Mouse (Mus musculus): ENCODE measurements around the gene C330007P06Rik.

The C330007P06Rik gene

GRCm38 (mm10) chrX:36837069-36837676 lies 36.7 kb downstream of the C330007P06Rik start:
- DNase-seq (ENCODE audit: inconsistent age in 2 of 2, low spot score in 1 of 2): no peak

DNA sequence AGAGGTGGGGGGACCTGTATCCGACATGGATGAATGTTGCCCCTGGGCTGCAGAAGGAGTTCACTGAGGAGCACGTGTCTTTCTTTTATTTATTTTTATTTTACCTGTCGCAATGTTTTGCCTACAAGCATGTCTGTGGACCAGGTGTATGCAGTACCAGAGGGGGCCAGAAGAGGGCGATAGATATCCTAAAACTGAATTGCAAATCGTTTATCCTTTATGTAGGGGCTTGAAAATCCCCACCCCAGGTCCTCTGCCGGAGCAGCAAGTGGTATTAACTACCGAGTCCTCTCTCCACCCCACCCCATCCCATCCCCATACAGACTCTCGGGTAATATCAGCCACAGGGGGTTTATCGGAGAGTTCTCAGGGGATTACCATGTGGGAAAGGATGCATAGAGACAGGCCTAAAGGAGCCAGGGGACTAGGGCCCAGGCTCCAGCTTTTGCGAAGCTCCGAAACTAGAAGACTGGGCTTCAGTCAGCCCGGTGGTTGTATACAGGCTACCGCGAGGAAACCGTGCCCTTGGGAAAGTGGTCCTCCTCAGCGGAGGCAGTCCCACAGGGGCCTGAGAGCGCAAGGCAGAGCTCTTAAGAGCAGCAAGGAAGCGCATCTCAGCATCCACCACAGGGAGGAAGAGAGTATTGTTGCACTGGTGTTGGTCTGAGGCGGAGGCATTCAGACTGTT lies 40.4 kb downstream of the C330007P06Rik start:
- DNase-seq (ENCODE audit: inconsistent age in 2 of 2, low spot score in 1 of 2): peak; percentile 50 to 90

DNA sequence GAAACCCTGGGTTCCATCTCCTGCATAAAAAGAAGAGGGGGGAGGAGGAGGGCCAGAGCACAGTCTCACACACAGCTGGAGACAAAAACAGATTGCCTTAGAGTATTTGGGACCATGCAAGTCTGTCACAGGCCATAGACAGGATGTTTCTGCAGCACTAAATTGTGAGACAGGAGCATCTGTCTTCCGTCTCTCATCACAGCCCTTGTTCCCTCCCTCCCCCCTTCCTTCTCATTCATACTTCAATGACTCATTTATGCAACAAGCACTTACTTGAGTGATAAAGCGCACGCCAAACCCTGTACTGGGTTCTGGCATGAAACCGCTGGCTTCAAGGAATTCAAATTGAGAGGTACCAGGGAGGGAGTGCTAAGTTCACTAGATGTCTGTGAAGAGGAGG lies 42.3 kb downstream of the C330007P06Rik start:
- DNase-seq (ENCODE audit: inconsistent age in 2 of 2, low spot score in 1 of 2): no peak

GRCm38 (mm10) chrX:36830271-36830670 lies 43.6 kb downstream of the C330007P06Rik start:
- DNase-seq (ENCODE audit: inconsistent age in 2 of 2, low spot score in 1 of 2): peak; percentile 77 to 89

- no peak for DNase-seq (ENCODE audit: inconsistent age in 2 of 2, low spot score in 1 of 2)
Measured at GRCm38 (mm10) chrX:36826873-36827272, 47.0 kb downstream of the C330007P06Rik start.

- DNase-seq (ENCODE audit: inconsistent age in 2 of 2, low spot score in 1 of 2): peak in 1 of 2 experiments; percentile 48
Measured at GRCm38 (mm10) chrX:36825032-36825431, 48.9 kb downstream of the C330007P06Rik start.

GRCm38 (mm10) chrX:36823932-36824711 lies 49.8 kb downstream of the C330007P06Rik start:
- DNase-seq (ENCODE audit: inconsistent age in 2 of 2, low spot score in 1 of 2): no peak

- peak; percentile 49 to 79 for DNase-seq (ENCODE audit: inconsistent age in 2 of 2, low spot score in 1 of 2)
Measured at GRCm38 (mm10) chrX:36820201-36820600, 53.7 kb downstream of the C330007P06Rik start.

DNA sequence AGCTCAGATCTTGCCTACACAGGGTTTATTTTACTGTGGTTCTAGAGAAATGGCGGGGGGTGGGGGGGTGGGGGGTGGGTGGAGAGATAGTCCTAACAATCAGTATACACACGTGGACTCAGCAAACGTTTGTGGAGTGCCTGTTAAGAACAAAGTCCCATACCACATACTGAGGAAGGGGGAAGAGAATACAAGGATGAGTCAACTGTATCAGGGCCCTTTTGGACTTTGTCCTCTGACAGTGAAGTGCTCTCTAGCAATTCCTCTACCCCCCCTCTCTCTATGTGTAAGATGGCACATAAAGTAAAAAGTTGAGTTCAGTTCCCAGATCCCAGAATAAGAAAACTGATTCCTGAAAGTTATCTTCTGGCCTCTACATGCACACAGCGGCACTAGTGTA lies 54.3 kb downstream of the C330007P06Rik start:
- DNase-seq (ENCODE audit: inconsistent age in 2 of 2, low spot score in 1 of 2): no peak

- DNase-seq (ENCODE audit: inconsistent age in 2 of 2, low spot score in 1 of 2): peak in 1 of 2 experiments; percentile 28
Measured at GRCm38 (mm10) chrX:36816953-36817441, 56.9 kb downstream of the C330007P06Rik start.

GRCm38 (mm10) chrX:36816368-36816899 lies 57.5 kb downstream of the C330007P06Rik start:
- peak in 1 of 2 experiments; percentile 19 for DNase-seq (ENCODE audit: inconsistent age in 2 of 2, low spot score in 1 of 2)

GRCm38 (mm10) chrX:36815439-36815838 lies 58.5 kb downstream of the C330007P06Rik start:
- no peak for DNase-seq (ENCODE audit: inconsistent age in 2 of 2, low spot score in 1 of 2)

DNA sequence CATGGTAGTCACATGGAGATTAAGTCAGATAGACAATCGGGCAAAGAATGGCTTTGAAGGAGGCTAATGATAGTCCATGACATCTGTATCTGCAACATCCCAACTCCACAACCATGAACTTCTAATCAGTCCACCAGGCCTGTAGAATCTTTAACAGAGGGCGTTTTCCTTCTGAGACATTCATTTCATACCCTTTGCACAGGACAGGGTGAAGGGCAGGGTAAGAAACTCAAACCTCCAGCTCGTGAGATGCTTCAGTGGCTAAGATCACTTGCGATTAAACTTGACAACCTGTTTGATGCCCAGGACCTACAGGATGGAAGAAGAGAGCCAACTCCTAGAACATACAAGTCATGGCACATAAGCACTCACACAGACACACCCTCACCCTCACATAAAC lies 58.9 kb downstream of the C330007P06Rik start:
- DNase-seq (ENCODE audit: inconsistent age in 2 of 2, low spot score in 1 of 2): no peak

- no peak for DNase-seq (ENCODE audit: inconsistent age in 2 of 2, low spot score in 1 of 2)
Measured at GRCm38 (mm10) chrX:36814161-36814836, 59.6 kb downstream of the C330007P06Rik start.

- DNase-seq (ENCODE audit: inconsistent age in 2 of 2, low spot score in 1 of 2): peak in 1 of 2 experiments; percentile 58
Measured at GRCm38 (mm10) chrX:36811377-36811776, 62.5 kb downstream of the C330007P06Rik start.

DNA sequence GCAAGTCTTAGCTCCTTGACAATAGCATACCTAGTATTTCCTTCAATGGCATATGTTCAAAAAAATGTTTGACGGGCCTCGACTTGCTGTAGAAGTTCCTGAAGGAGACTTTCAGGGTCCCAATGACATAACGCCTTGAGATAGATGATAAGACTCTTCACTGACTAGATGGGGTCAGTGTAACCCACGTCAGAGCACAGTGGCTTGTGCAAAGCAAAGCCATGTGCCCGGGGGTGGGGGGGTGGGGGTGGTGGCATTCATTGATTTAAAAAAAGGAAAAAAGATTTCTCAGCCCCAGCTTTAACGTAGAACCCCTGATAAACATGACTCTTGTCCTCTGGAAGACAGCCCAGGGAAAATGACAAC lies 65.6 kb downstream of the C330007P06Rik start:
- no peak for DNase-seq (ENCODE audit: inconsistent age in 2 of 2, low spot score in 1 of 2)

- peak; percentile 94 to 96 for DNase-seq (ENCODE audit: inconsistent age in 2 of 2, low spot score in 1 of 2)
Measured at GRCm38 (mm10) chrX:36807360-36808317, 66.3 kb downstream of the C330007P06Rik start.

DNA sequence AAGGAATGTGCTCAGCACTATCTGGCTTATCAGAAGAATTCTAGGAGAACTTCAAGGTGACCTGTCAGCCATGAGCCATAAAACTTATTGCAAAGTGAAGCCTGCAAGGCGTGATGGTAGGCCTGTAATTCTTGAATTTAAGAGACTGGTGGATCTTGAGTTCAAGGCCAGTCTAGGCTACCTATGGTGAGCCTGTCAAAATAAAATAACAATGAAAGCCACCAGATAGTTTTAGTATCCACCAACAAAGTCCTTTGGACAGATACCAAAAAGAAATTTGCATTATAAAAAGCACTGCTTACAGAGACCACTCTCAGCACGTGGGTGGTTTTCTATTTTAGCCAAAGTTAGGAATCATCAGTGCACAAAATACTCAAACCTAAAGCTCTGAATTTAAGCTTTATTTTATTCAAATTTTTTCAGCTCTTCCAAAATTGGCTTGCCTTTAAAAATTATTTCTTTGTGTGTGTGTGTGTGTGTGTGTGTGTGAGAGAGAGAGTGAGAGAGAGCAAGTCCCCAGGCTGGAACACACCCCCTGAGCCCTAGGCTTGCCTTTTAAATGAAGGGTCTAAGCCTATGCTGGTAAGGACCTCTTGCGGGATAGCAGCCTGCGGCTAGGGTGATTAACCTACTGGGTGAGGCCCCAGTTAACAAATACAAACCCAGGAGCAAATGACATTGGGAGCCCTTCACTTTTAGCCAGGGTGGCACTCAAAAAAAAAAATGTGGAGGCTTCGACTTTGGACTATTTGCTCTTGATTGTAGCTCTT lies 68.3 kb downstream of the C330007P06Rik start:
- DNase-seq (ENCODE audit: inconsistent age in 2 of 2, low spot score in 1 of 2): peak in 1 of 2 experiments; percentile 40

DNA sequence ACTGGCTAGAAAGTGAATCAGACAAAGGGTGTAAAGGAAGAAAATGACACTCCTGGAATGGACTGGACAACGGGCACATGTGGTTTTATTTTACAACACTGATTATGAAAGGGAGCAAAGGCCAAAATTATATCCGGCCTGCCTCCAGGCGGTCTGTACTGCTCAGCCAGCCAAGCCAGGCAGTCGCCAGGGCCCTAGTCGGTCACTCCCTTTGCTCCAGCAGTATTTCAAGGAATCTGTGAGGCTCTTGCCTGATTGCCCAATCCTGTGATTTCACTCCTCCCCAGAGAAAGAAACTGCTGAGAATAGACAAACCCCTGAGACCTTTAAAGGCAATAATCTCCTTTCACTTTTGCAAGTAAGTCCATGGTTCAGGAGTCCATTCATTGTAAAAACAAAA lies 69.7 kb downstream of the C330007P06Rik start:
- DNase-seq (ENCODE audit: inconsistent age in 2 of 2, low spot score in 1 of 2): peak in 1 of 2 experiments; percentile 68

Data from adrenal gland, adult (tissue).